Mouse (Mus musculus): ENCODE results near the gene Itprip.
A peak's percentile ranks its signal among the peaks of the same experiment; 100 is the strongest.

DNA sequence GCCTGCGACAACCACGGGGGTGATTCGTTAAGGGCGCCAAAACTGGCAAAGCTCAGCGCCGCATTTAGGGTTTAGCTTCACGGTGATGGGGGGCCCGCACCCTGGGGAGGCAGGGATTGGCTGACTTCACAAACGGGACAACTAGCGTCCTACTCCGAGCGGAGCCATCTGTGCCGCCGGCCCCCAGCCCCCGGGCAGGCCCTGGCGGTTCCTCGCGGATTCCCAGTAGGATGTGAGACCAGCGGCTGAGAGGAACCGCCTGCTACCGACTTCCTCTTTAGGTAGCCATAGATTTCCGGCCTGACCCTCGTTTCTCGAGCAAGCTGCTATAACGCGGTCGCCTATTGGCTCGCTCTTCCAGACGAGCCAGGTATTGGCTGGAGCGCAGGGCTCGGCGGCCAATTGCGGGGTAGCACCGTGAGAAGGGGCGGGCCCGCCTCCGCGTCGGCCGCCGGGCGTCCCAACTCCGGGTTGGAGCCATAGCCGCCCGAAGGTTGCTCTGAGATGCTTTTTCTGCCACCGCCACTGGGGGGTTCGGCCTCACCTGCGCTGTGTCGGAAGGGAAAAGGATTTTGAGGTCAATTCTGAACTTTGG is 53.6 kb downstream of the Itprip start, which contains the start of gene Gsto2:
- TF ChIP-seq CTCF (IDR thresholded peaks at IDR 0.05; ENCODE audit: low read depth), result peak; percentile 70
- peak; percentile 35; the same call in 1 of the 2 replicates for TF ChIP-seq EP300 (IDR thresholded peaks at IDR 0.05; ENCODE audit: low read depth)
